Mouse (Mus musculus) T-helper 1 cell (primary cell): ENCODE measurements around the gene Lfng.

ENCODE experiments used
- in situ Hi-C: fragments of 300-600 bp; cut with MboI, MseI; formaldehyde crosslinking; loops from one replicate; pipeline ENCODE4 v1.15.1; 2025; ENCODE audit warnings: high pct_unique_total_duplicates

The Lfng gene

DNA sequence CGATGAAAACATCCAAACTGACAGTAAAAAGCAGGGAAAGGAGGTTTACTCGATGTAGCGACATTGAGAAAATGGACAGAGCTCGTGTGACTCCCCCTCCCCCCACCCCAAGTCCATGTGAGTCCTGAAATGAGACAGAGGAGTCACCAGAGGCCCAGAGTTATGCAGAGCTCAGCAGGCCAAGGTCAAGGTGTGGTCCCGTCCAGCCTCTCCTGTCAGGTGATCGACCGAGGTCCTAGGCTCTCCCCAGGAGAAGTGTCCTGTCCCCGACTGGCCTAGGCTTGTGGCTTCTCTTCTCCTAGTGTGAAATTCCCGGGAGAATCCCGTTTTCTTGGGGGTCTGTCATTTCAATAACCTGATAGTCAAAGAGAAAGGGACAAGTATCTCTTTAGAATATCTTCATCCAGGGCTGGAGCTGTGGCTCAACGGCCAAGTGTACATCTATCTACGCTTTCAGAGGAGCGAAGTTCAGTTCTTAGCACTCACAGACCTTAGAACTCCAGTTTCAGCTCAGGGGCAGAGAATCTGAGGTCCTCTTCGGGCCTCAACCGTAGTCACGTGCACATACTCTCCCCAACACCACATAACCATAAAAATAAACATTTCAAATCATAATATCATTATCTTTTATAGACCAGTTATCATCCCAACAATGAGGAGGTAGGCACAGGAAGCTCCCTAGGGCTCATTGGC lies 17.9 kb upstream of the Lfng start:
- in situ Hi-C loops: no loop called here

DNA sequence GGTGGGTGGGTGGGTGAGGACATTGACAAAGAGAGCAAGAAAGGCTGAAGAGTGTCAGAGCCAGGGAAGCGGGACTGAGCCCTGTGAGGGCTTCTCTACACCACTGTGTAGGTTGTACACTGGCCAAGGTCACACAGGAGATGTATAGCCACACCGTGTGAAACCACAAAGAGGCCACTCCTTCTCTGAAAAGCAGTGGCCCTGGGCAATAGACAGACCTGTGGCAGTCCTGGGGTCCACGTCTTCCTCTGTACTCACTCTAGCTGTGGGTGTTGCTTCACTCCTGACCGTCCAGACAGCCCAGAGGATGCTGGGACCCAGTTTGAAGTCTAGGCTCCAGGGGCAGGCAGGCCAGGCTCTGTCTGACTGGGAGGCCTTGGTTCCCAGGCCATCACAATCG lies 12.3 kb upstream of the Lfng start:
- in situ Hi-C loops: loop anchor here (10.0 kb wide), 1 partner anchor 800 kb away; the partner anchor contains the start of gene Mafk

DNA sequence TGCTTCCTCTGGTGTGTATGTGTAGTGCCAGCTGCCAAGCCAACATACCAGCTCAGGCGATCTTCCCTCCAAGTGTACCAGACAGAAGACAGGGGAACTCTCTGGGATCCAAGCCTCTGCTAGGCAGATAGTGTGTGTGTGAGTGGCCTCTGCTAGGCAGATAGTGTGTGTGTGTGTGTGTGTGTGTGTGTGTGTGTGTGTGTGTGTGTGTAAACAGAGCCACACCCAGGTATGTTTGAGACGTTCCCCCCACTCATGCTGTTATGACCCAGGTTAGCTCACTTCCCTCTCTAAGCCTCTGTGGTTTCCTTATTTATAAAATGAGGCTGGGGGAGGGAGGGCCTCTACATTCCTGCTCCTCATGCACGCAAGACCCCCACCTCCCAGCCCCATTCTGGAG lies 10.7 kb upstream of the Lfng start:
- in situ Hi-C loops: loop anchor here (10.0 kb wide), 1 partner anchor 802 kb away; the partner anchor contains the start of gene Mafk

DNA sequence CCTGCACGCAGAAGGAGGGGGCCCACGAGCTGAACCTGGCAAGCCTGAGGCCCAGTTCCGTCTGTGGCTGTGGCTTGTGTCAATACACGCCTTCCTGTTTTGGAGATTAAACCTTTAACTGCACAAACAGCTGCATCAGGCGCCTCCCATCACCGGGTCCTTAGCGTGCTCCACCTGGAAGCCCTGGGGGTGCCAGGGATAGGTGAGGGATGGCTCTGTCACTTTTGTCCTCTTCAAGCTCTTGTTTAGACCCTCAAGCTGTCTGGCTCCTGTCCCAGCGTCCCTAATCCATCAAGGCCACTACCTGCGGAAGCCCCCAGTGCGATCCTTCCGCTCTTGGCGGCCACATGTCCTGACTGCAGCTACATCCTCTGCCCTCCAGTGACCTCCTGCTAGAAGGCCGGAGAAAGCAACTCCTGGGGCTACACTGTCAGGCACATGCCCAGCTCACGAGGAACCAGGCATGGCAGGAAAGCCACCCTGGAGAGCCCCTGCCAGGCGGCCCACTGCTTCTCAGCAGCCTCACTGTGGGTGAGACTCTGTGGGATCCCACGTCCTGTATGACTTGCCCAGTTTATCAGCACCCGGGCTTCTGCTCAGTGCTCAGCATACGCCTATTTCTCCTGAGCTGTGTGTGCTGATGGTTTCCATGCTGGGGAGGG lies 10.1 kb upstream of the Lfng start:
- in situ Hi-C loops: loop anchor here (10.0 kb wide), 1 partner anchor 802 kb away; the partner anchor contains the start of gene Mafk

DNA sequence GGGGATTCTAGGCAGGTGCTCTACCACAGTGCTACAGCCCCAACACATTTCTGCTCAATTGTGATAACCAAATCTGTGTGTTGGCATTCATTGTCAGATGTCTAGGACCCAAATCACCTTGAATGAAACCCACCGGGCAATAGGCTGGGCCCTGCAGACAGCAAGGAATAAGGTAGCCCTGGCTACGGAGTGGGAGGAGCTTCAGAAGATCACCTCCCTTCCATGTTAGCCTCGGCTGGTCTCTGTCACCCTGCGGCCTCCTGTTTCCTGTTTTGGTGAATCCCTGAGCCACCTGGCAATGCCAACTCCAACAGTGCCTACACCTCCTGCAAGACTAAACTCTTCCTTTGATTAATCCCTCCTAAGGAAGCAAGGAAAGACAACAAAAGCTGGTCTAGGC lies 9.3 kb upstream of the Lfng start:
- in situ Hi-C loops: loop anchor here (10.0 kb wide), 1 partner anchor 803 kb away; the partner anchor contains the start of gene Mafk

DNA sequence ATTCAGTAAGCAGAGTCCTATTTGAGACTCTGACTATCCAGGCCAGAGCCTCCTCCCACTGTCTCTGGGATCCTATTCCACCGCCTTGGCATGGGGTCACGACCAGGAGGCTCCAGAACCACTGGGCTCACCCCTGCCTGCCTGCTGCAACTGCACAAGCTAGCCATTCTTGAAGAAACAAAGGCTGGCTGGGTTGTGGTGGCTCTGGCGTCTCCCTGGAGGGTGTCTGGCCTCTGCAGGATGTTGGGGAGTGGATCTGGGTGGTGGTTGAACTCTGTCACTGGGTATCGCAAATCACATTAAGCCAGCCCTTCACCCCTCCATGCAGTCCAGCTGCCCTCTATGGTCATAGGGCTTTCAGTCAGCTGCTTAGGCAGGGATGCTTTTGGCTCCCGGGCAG lies 7.2 kb upstream of the Lfng start:
- in situ Hi-C loops: loop anchor here (10.0 kb wide), 1 partner anchor 805 kb away; the partner anchor contains the start of gene Mafk

DNA sequence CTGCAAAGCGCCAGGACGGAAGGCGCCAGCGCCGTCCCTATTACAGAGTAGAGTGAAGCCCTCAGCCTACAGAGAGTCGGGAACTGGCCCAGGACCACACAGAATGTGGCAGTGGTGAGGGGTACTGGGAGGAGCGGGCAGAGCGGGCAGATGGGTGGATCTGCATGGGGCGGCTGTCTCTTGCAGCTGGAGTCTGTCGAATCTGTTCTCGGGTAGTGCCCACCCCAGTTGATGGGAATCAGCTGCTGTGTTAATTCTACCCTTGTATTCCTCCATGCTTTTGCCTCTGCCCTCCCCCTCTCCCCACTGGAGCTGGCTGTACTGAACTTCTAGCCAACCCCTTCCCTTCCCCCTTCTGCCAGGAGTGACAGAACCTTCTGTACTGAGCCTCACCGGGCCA lies 5.4 kb upstream of the Lfng start:
- in situ Hi-C loops: no loop called here

DNA sequence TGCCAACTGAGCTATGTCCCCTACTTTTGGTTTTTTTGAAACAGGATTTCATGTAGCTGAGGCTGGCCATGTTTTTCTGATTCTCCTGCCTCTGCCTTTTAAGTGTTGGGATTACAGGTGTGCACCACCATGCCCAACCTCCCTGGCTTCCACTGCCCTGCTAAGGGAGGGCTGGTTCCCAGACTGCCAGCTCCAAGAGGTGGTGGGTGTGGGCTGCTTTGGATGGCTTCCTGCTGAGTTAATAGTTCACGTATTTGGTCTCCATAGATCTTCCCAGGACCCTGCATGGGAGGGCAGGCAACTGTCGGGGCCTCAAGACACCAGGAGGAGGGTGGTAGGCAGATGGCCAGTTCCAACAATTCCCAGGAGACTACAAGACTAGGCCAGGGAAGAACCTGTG lies 4.6 kb upstream of the Lfng start:
- in situ Hi-C loops: no loop called here

DNA sequence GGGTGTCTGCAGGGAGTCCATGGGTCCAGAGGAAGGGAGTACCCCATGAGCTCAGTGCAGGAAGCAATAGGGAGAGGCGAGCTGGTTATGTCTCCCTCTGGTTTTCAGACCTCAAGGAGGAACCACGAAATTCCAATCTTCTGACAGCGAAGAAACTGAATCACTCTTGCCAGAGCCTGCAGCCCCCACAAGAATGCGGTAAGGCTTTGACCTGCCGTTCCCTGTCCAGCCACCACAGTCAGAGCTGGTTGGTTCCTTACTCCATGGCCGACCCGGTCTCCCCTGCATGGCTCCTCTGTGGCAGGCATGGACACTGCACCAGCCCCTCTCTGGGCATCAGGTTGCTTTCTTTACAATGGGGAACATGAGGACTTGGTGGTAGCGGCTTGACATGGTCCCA lies 2.7 kb upstream of the Lfng start:
- in situ Hi-C loops: no loop called here

DNA sequence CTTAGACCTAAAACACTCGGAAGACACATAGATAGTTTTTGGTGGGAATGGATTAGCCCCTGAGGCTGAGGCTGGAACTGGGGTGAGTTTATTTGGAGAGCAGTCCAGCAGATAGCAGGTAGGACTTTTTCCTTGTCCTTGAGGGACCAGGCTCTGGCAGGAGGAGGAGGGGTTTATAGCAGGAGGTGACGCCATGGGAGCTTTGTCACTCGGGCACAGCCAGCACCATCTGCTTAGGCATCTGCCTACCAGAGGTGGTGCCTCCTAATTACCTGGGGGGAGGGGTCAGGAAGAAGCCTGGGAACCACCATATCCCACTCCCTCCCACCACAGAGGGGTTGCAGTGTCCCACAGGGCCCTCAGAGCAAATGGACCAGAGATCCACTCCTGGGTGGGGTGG lies 1.9 kb upstream of the Lfng start:
- in situ Hi-C loops: no loop called here

DNA sequence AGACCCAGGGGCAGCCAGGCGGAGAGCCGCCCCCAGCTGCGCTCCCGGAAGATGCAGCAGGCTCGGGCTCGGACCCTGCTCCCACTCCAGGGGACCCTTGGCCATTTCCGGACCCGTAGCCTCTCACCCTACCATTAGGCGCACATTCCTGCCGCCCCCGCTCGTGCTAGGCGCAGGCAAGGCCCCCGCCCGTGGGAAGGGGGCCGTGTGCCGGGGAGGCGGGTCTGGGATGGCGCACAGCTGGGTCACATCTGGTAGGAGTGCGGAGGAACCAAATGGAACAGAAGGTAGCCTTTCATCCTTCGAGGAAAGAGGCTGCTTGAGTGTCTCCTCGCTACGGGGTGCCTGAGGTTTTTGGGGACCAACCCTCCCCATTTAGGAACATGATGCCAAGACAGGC lies 734 bp upstream of the Lfng start:
- in situ Hi-C loops: no loop called here

DNA sequence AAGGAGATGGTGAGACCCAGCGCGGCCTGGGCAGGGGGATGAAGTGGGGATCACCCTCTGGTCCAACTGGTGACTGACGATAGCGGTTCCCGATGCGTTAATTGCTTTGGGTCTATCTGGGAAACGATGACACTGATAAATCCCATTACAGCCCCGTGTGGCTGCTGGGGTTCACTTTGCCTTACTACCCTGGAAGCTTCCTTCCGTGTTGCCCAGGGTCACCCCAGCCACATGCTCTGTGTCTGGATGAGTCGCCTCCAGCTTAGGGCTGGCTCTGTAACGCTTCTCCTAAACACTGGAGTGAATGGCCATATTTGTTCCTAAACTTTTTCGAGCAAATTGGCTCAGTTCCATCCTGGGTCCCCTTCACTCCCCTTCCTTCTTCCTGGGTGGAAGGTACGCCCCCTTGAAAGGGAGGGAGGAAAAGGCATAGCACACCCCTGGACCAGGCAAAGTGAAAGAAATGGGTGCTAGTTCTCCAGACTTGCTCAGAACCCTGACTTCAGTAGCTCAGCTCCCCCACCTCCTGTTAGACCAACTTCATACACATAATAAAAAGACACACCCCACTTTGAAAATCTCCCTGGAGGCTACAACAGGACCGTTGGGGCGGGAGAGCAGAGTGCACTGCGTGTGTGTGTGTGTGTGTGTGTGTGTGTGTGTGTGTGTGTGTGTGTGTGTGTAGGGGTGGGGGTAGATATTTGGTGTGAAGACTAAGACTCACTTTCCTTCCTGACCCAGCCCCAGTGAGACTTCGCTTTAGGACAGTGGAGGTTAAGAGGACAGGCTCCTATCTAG lies 915 bp downstream of the Lfng start:
- in situ Hi-C loops: no loop called here

DNA sequence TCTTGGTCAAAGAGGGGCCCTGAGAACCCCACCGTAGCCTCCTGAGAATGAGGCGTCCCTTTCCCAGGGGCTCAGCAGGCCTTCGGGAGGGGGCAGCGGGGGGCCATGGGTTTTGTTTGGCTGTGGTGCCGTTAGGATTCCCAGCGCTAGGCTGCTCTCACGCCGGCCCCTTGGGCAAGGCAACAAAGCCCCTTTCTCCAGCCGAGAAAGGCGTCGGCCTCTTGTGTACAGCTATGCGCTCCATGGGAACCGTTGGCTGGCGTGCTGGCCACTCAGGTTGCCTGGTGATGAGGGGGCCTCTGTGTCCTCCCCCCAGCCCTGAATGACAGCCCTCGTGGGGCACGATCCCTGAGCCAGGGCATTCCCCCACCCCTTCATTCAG lies 1.5 kb downstream of the Lfng start:
- in situ Hi-C loops: no loop called here

DNA sequence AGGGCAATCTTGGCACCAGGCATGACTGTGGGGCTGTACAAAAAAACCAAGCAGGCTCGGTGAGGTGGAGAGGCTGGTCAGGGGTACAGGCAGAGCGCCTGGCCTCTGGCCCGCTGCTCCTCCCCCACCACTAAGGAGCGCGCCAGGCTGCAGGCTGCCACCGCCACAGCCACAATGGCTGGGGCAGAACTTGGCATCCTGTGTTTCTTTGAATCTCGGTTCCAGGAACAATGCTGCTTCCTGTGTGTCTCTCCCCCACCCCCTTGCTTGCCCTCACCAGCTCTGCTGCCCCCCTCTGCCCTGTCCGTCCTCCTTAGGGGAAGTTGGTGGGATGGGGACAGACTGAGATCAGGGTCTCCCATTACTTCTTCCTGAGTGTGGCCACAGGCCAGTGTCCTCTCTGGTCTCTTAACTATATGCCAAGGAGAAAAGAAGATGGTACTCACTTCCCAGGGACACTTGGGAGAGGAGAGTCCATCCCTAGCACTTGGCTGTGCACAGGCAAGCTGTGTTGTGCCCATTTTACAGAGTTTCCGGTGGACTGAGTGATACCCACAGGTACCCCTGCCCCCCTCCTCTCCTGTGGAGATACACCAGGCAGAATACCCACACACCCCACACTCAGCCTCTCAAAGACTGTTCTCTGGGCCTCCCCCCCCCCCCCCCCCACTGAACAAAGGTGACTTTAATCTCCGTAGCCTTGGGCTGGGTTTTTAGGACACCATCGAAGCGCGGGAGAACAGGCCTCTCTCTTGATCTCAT lies 2.6 kb downstream of the Lfng start:
- in situ Hi-C loops: no loop called here

DNA sequence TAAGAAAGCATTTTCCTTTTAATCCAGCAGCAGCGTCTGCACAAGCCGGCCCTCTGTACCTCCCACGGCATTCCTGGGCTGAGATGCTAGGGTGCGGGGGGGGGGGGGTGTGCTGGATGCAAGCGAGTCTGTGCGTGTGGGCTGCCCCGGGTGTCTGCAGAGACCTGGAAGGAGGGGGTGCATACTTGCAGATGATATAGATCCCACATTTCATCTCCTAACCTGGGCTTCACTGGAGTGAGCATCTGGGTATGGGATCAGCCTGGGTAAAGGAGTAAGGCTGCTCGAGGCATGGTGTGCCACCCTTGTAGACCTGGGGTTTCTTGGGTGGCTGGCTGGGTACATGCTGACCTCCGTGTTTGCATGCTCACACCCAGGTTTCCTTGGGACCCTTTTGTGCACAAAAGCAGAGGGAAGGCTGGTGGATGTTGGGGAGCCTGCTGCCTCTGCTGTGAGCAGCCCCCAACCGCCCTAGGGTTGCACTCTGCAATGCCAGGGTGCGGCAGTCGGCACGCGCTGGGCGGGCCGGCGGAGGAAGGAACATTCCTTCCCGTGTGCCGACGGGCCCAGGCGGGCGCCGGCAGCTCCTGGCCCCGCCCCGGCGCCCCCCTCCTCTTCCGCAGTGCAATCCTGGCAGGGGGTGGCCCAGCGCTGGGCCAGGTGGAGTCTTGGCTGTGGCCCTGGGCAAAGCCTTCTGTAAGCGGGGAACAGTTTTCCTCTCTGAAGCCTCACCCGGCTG lies 3.3 kb downstream of the Lfng start:
- in situ Hi-C loops: no loop called here

DNA sequence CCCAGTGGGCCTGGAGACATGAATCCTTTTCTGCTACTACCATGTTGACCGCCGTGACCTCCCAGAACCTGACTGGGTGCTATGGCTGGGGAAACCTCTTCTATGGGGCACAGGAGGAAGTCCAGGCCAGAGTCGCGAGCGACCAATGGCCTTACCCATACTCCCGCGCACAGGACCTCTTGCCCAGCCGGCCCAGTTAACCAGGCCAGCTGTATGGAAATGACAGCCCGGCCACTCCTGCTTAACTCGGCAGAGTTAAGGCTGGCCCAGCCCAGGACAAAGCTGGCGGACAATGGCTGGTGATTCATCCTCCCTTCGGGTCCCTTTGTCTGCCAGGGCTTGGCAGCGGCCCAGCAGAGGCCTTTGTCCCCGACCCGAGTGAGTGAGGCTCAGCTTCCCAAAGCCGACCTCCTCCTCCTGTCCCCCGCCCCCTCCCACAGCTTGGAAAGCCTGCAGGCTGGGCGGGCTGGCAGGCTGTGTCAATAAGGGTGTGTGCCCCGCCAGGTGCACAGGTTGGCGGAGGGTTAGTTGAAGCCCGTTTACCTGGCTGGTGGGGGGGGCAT lies 4.0 kb downstream of the Lfng start:
- in situ Hi-C loops: no loop called here

DNA sequence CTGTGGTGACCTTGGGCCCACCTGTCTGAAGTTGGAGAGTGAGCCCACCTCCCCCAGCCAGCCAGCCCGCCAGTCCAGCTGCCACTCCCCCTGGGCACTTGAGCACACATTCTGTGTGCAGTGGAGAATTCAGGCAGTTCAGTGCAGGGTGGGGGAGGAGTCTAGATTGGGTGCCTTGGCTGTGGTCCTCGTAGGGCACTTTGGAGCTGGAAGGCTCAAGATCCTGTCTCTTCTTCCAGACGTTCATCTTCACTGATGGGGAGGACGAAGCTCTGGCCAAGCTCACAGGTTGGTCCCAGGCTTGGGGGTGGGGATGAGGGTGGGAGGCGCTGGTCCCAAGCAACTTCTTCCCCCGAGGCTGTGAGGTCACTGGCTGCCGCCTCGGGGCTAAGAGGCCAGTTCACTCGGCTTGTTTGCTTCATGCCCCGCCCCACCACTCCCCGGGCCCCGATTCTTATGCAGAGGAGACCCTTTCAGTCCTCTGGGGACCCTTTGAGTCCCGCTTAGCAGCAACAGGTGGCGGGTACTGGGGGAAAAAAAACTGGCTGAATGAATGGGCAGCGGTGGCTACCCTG lies 4.6 kb downstream of the Lfng start:
- in situ Hi-C loops: no loop called here

DNA sequence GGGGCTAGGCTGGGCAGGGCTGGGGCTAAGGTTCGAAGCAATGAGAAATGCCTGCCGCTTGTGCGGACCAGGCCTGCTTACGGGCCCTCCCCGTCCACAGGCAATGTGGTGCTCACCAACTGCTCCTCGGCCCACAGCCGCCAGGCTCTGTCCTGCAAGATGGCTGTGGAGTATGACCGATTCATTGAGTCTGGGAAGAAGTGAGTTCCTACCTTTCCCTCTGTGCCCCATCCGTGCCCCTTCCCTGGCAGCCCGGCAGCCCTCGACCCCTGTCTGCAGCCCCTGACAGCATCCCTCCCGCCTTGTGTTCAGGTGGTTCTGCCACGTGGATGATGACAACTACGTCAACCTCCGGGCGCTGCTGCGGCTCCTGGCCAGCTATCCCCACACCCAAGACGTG lies 5.1 kb downstream of the Lfng start:
- in situ Hi-C loops: no loop called here

DNA sequence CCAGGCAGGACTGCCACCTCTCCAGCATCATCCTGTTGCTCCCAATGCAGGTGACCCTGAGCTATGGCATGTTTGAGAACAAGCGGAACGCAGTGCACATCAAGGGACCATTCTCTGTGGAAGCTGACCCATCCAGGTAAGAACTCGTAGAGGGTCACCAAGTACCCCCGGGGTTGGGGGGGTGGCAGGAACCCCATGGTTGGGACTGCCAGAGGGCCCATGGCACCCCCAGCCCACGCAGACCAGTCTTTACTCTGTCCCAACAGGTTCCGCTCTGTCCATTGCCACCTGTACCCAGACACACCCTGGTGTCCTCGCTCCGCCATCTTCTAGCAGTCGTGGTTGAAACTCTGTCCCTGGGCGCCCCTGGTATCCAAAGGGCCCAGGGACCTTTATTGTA lies 7.0 kb downstream of the Lfng start:
- in situ Hi-C loops: no loop called here

DNA sequence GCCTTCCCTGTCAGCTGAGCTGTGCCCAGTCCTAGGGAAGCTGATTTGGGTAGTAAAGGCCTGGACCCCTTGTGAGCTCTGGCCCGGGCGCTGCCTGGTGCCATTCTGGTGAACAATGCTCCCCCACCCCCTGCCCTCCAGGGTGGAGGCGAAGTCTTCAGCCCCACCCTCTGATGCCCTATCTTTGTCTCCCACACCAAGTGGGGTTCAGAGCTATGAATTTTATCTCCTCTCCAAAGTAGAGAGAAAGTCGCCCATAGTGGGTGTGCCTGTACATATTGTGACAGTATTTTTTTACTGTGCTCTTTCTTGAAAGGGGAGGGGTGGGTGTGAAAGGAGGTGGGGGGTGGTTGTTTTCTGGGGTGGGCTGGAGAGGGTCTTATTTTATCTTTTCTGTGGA lies 7.7 kb downstream of the Lfng start:
- in situ Hi-C loops: loop anchor here (5.0 kb wide), 1 partner anchor 48 kb away; the partner anchor contains the start of gene Grifin
